Mouse (Mus musculus) splenic B cell, adult 2 months (primary cell): ENCODE results near the gene Rpl41.
"Not testable (repeated sequence)": the region's sequence is repeated elsewhere in the genome, so short reads cannot be mapped to it uniquely, and the experiment has no call there.

Experiments
- DNase-seq: peaks from one replicate; pipeline ENCODE4 v3.0.0-alpha.2; 2011; ENCODE audit warnings: low read depth, low spot score
- H3K27me3 ChIP-seq: 2 replicates; pipeline ENCODE4 v1.6.1; 2012; ENCODE audit warnings: mild to moderate bottlenecking, low read length, moderate library complexity, mixed read lengths; ENCODE audit not compliant: control insufficient read depth, poor library complexity, insufficient read depth, severe bottlenecking
- H3K36me3 ChIP-seq: 2 replicates; pipeline ENCODE4 v1.6.1; 2012; ENCODE audit warnings: mild to moderate bottlenecking, low read length, moderate library complexity, mixed read lengths; ENCODE audit not compliant: control insufficient read depth, poor library complexity, insufficient read depth, severe bottlenecking

Gene Rpl41

DNA sequence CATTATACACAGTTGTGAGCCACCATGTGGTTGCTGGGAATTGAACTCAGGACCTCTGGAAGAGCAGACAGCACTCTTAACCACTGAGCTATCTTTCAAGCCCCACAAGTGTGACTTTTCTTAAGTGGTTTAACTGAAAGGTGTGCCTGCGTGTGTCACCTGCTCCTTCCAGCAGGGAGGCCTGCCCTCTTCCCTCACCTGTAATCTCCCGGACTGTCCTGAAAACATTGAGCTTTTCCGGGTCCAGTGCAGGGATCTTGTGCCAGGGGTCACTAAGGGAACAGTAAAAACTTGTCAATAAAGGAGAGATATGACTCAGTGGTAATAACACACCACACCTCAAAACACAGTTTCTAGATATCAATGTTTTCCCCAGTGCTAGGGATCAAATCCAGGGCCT lies 30.2 kb upstream of the Rpl41 start:
- no peak for DNase-seq
- Histone ChIP-seq H3K36me3 (no peaks in the 10 kb centered on the region), H3K27me3 (no peaks in the 10 kb centered on the region)

DNA sequence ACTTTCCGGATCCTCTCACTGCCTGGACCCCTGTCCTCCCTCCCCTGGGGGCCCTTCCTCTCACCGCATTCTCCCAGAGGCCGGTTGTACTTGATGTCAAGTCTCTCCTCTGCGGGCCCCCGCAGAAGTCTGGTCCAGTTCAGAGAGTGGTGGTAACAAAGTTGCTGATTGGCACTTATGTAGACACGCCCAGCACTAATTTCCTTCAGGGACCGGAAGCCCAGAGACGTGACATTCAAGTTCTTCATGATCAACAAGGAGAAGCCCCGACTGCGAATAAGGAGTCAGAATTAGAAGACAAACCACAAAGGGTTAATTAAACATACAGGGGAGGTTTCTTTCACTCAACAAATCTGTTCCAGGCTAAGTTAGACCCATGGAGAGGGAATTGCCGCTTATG lies 29.2 kb upstream of the Rpl41 start:
- H3K36me3 ChIP-seq: no peaks in the 10 kb centered on the region
- DNase-seq: no peak
- no peaks in the 10 kb centered on the region for H3K27me3 ChIP-seq

- Histone ChIP-seq H3K36me3 (no peaks in the 10 kb centered on the region), H3K27me3 (no peaks in the 10 kb centered on the region)
- peak; percentile 20 for DNase-seq
Observed at GRCm38 (mm10) chr10:128575063-128575462, 26.0 kb upstream of the Rpl41 start.

- peak; percentile 92 for DNase-seq
Observed at GRCm38 (mm10) chr10:128565788-128566531, 16.9 kb upstream of the Rpl41 start, which contains the start of gene Pa2g4. Pa2g4 (minus strand) TSS chr10:128565987.

GRCm38 (mm10) chr10:128565206-128565787 lies 16.2 kb upstream of the Rpl41 start:
- peak; percentile 58 for DNase-seq

More at GRCm38 (mm10) chr10:128565788-128566531, 16.9 kb upstream of the Rpl41 start, which contains the start of gene Pa2g4:
- H3K27me3 ChIP-seq: no peaks in the 10 kb centered on the region
- H3K36me3 ChIP-seq: peaks cover 6% of the 10 kb centered on the region

GRCm38 (mm10) chr10:128563544-128563943 lies 14.4 kb upstream of the Rpl41 start:
- Histone ChIP-seq H3K27me3 (no peaks in the 10 kb centered on the region), H3K36me3 (peaks cover 13% of the 10 kb centered on the region)
- no peak for DNase-seq

More at GRCm38 (mm10) chr10:128565206-128565787, 16.2 kb upstream of the Rpl41 start:
- H3K27me3 ChIP-seq: no peaks in the 10 kb centered on the region
- peaks cover 11% of the 10 kb centered on the region for H3K36me3 ChIP-seq

GRCm38 (mm10) chr10:128556963-128557362 lies 7.9 kb upstream of the Rpl41 start:
- Histone ChIP-seq H3K27me3 (no peaks in the 10 kb centered on the region), H3K36me3 (peaks cover 17% of the 10 kb centered on the region)
- no peak for DNase-seq

GRCm38 (mm10) chr10:128556286-128556685 lies 7.2 kb upstream of the Rpl41 start:
- Histone ChIP-seq H3K27me3 (no peaks in the 10 kb centered on the region), H3K36me3 (peaks cover 15% of the 10 kb centered on the region)
- peak; percentile 54 for DNase-seq

DNA sequence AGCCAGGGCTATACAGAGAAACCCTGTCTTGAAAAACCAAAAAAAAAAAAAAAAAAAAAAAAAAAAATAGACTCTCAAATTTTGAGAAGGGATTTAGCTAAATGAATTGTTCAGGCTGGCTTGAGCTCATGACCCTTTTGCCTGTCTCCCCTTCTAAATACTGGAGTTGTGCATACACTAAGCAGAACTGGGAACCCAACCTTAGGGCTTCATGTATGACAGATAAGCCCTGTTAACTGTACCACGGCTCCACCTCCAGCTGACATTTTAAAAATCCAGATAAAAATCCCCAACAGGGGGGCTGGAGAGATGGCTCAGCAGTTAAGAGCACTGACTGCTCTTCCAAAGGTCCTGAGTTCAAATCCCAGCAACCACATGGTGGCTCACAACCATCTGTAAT lies 6.5 kb upstream of the Rpl41 start:
- peaks cover 11% of the 10 kb centered on the region for H3K36me3 ChIP-seq
- H3K27me3 ChIP-seq: not testable (repeated sequence)

GRCm38 (mm10) chr10:128550144-128550823 lies 1.2 kb upstream of the Rpl41 start:
- H3K36me3 ChIP-seq, H3K27me3 ChIP-seq, DNase-seq: not testable (repeated sequence)

More for the DNA sequence above, 6.5 kb upstream of the Rpl41 start:
- not testable (repeated sequence) for DNase-seq

DNA sequence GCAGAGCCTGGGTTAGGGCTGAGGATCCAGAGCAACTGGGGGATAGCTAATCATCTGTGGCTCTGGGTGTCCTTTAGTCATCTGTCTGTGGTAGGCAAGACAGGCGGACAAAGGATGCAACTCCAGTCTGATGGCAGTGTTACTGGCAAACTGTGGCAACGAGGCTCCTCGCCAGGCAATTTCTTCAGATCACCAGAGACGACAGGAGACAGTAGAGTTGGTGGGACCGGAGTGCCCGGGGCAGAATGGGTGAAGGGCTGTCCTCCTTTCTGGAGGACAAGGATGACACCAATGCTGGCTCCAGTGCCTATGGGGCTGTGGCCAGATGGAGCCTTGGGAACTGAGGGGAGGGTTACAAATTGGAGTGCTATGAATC lies 565 bp upstream of the Rpl41 start:
- not testable (repeated sequence) for H3K27me3 ChIP-seq, H3K36me3 ChIP-seq
- peak; percentile 23 for DNase-seq

- H3K36me3 ChIP-seq: peaks cover 18% of the 10 kb centered on the region
- not testable (repeated sequence) for DNase-seq, H3K27me3 ChIP-seq
Observed at GRCm38 (mm10) chr10:128548051-128548791, 884 bp downstream of the Rpl41 start.

GRCm38 (mm10) chr10:128547361-128548032 lies 1.6 kb downstream of the Rpl41 start, which contains the start of gene Zc3h10:
Zc3h10 (minus strand) TSS chr10:128547774.
- H3K36me3 ChIP-seq: peaks cover 18% of the 10 kb centered on the region
- no peaks in the 10 kb centered on the region for H3K27me3 ChIP-seq
- peak; percentile 99 for DNase-seq

GRCm38 (mm10) chr10:128546787-128547186 lies 2.3 kb downstream of the Rpl41 start:
- H3K27me3 ChIP-seq: no peaks in the 10 kb centered on the region
- H3K36me3 ChIP-seq: peaks cover 18% of the 10 kb centered on the region
- DNase-seq: no peak
